Mouse (Mus musculus) gastrocnemius, postnatal 14 days (tissue): ENCODE results near the gene Msmo1. TPM values are rescaled to one million over a fixed set of nuclear protein-coding genes. Genes with fewer than 3 reads are reported as not detected.
A peak's percentile ranks its signal among the peaks of the same experiment; 100 is the strongest.

Experiments used
- DNase-seq: peaks from one replicate; pipeline ENCODE4 v3.0.0; 2021; ENCODE audit warnings: mixed read lengths
- intact Hi-C: fragments of 180-260 bp; cut with DNase I; formaldehyde crosslinking; loops from one replicate; pipeline ENCODE4 v1.15.1; 2025; ENCODE audit warnings: low total_unique reads
- long read RNA-seq, 2 experiments: library from polyadenylated mRNA; stranded (forward); transcript quantifications; one replicate each; pipeline ENCODE4 v2.0.0; 2021
- total RNA-seq, 2 experiments: library from RNA; stranded (reverse); gene quantifications; 2 replicates each; pipeline ENCODE4 v1.2.3; 2021

Msmo1 gene
- total RNA-seq, result 1 to 10 TPM; 2.7 to 7.0 TPM
- long read RNA-seq, experiment 1, transcript Msmo1-201 (6 exons, 2,044 nt), result major isoform, 5 of 5 reads
- long read RNA-seq, experiment 1, partial matches to known transcripts, result 0 of 5 reads
- long read RNA-seq, experiment 1, other reads (novel, unspliced or antisense), result 0 of 5 reads
- long read RNA-seq, experiment 2, transcript Msmo1-201 (6 exons, 2,044 nt), result major isoform, 9 of 10 reads
- long read RNA-seq, experiment 2, partial matches to known transcripts, result 0 of 10 reads
- long read RNA-seq, experiment 2, other reads (novel, unspliced or antisense), result 1 of 10 reads

- intact Hi-C loops, result no loop called here
- DNase-seq, result peak; percentile 97
Observed at GRCm38 (mm10) chr8:64733271-64733943, at the start of gene Msmo1. Gene Msmo1, minus strand, starts transcription at chr8:64733792.

- intact Hi-C loops, result no loop called here
- no peak for DNase-seq
Observed at GRCm38 (mm10) chr8:64781947-64782346, 48.4 kb upstream of the Msmo1 start.

- intact Hi-C loops, result loop anchor here (10.0 kb wide), 1 partner anchor 167 kb away; the partner anchor contains the start of gene Tmem192
- DNase-seq, result no peak
Observed at GRCm38 (mm10) chr8:64777925-64778324, 44.3 kb upstream of the Msmo1 start.

- intact Hi-C loops, result loop anchor here (10.0 kb wide), 1 partner anchor 171 kb away; the partner anchor contains the start of gene Tmem192
- no peak for DNase-seq
Observed at GRCm38 (mm10) chr8:64774136-64774535, 40.5 kb upstream of the Msmo1 start.

- intact Hi-C loops, result loop anchor here (10.0 kb wide), 1 partner anchor 174 kb away; the partner anchor contains the start of gene Tmem192
- no peak for DNase-seq
Observed at GRCm38 (mm10) chr8:64770814-64771213, 37.2 kb upstream of the Msmo1 start.

GRCm38 (mm10) chr8:64769586-64769985 lies 36.0 kb upstream of the Msmo1 start:
- intact Hi-C loops, result no loop called here
- no peak for DNase-seq

- intact Hi-C loops, result no loop called here
- no peak for DNase-seq
Observed at GRCm38 (mm10) chr8:64768645-64769044, 35.1 kb upstream of the Msmo1 start.

GRCm38 (mm10) chr8:64767047-64767446 lies 33.5 kb upstream of the Msmo1 start:
- no peak for DNase-seq
- intact Hi-C loops, result no loop called here

GRCm38 (mm10) chr8:64764075-64764474 lies 30.5 kb upstream of the Msmo1 start:
- intact Hi-C loops, result no loop called here
- DNase-seq, result no peak

GRCm38 (mm10) chr8:64762751-64763150 lies 29.2 kb upstream of the Msmo1 start:
- no peak for DNase-seq
- intact Hi-C loops, result no loop called here

GRCm38 (mm10) chr8:64761430-64761829 lies 27.8 kb upstream of the Msmo1 start:
- no peak for DNase-seq
- intact Hi-C loops, result no loop called here

GRCm38 (mm10) chr8:64757956-64758355 lies 24.4 kb upstream of the Msmo1 start:
- intact Hi-C loops, result no loop called here
- DNase-seq, result no peak

GRCm38 (mm10) chr8:64746215-64747058 lies 12.8 kb upstream of the Msmo1 start:
- DNase-seq, result no peak
- intact Hi-C loops, result no loop called here

- no peak for DNase-seq
- intact Hi-C loops, result no loop called here
Observed at GRCm38 (mm10) chr8:64740547-64741211, 7.1 kb upstream of the Msmo1 start.

- intact Hi-C loops, result no loop called here
- no peak for DNase-seq
Observed at GRCm38 (mm10) chr8:64738916-64739315, 5.3 kb upstream of the Msmo1 start.

GRCm38 (mm10) chr8:64736767-64737323 lies 3.3 kb upstream of the Msmo1 start:
- no peak for DNase-seq
- intact Hi-C loops, result no loop called here

GRCm38 (mm10) chr8:64735161-64735560 lies 1.6 kb upstream of the Msmo1 start:
- intact Hi-C loops, result no loop called here
- no peak for DNase-seq

- intact Hi-C loops, result no loop called here
- DNase-seq, result no peak
Observed at GRCm38 (mm10) chr8:64732596-64732995, 996 bp downstream of the Msmo1 start.

GRCm38 (mm10) chr8:64728156-64728555 lies 5.4 kb downstream of the Msmo1 start:
- intact Hi-C loops, result no loop called here
- DNase-seq, result no peak
